Comparison of ENCODE assay signal across 7 mouse cellular contexts in genomic region chr3:94943706-94944105, GRCm38 (mm10). TPM values are rescaled to one million over a fixed set of nuclear protein-coding genes. Genes with fewer than 3 reads are reported as not detected.
DNase-seq lines count a peak whose midpoint lies in the region; ATAC-seq and TF ChIP-seq lines count a peak whose summit lies in the region.
"Not testable (repeated sequence)": the region's sequence is repeated elsewhere in the genome, so short reads cannot be mapped to it uniquely, and the experiment has no call there.

No protein-coding gene starts in this region.

- DNase-seq in R1 (ENCODE audit: low read depth, low spot score): peak; percentile 28
- DNase-seq in hindbrain, postnatal 0 days (ENCODE audit: low spot score); spleen, adult 2 months (ENCODE audit: low read depth in 1 of 2, low spot score in 2 of 2): not testable (repeated sequence)
- DNase-seq in kidney, postnatal 25 days: peak; percentile 35 to 41

- H3K27ac ChIP-seq in hindbrain, postnatal 0 days; spleen, adult 2 months (ENCODE audit: insufficient read depth, low read length): not testable (repeated sequence)
- H3K27ac ChIP-seq in liver, embryonic 15.5 days (replicated peaks): peak overlapping the region; percentile 85

- not testable (repeated sequence) for H3K9me3 ChIP-seq in hindbrain, postnatal 0 days (ENCODE audit: low read length); liver, embryonic 15.5 days (replicated peaks)

- H3K36me3 ChIP-seq in hindbrain, postnatal 0 days (ENCODE audit: insufficient read depth, low read length); liver, embryonic 15.5 days (replicated peaks); spleen, adult 2 months (ENCODE audit: control insufficient read depth, insufficient read depth, low read length): not testable (repeated sequence)

- not testable (repeated sequence) for H3K4me2 ChIP-seq in hindbrain, postnatal 0 days (ENCODE audit: low read depth, low read length); liver, embryonic 15.5 days

- ATAC-seq in erythroblast, adult 5-6 weeks (replicated peaks; ENCODE audit: low FRiP score, poor library complexity, severe bottlenecking): peak; percentile 81
- ATAC-seq in hindbrain, postnatal 0 days: 0 out of 2 replicates have a peak, but pooled peaks have one; percentile 47
- 0 out of 2 replicates have a peak, but pooled peaks have one; percentile 25 for ATAC-seq in liver, embryonic 15.5 days (ENCODE audit: insufficient read depth)
- peak; percentile 77 for ATAC-seq in megakaryocyte progenitor cell, adult 5-6 weeks (replicated peaks; ENCODE audit: poor library complexity)

- peak; percentile 68 for TF ChIP-seq CTCF in hindbrain, postnatal 0 days (IDR thresholded peaks at IDR 0.05; ENCODE audit: low read depth)
- peak; percentile 21; the same call in 1 of the 2 replicates for TF ChIP-seq CTCF in spleen, adult 2 months (IDR thresholded peaks at IDR 0.05; ENCODE audit: extremely low read depth, insufficient read depth, insufficient read length, insufficient replicate concordance)

- H3K4me1 ChIP-seq in hindbrain, postnatal 0 days (ENCODE audit: insufficient read depth, low read length); spleen, adult 2 months (ENCODE audit: control insufficient read depth, insufficient read depth, insufficient read length): not testable (repeated sequence)
- H3K4me1 ChIP-seq in liver, embryonic 15.5 days (replicated peaks): peaks cover 27% of the 10 kb centered on the region

- not testable (repeated sequence) for H3K4me3 ChIP-seq in hindbrain, postnatal 0 days (ENCODE audit: low read length); liver, embryonic 15.5 days (replicated peaks); spleen, adult 2 months (ENCODE audit: extremely low read depth, insufficient read depth, insufficient read length)

- H3K27me3 ChIP-seq in hindbrain, postnatal 0 days (ENCODE audit: insufficient read depth, low read length); liver, embryonic 15.5 days; spleen, adult 2 months (ENCODE audit: control insufficient read depth, insufficient read depth, low read length): not testable (repeated sequence)

- 18% methylated on average over 3 of the region's 4 CpGs for WGBS in hindbrain, postnatal 0 days
- 13% methylated on average over 4 of the region's 4 CpGs for WGBS in liver, embryonic 15.5 days (ENCODE audit: insufficient replicate concordance)
- 37% methylated on average over 4 of the region's 4 CpGs for WGBS in spleen, adult 2 months

- not testable (repeated sequence) for H3K9ac ChIP-seq in hindbrain, postnatal 0 days (replicated peaks; ENCODE audit: low read length); liver, embryonic 15.5 days

- TF ChIP-seq POLR2A in spleen, adult 2 months (IDR thresholded peaks at IDR 0.05; ENCODE audit: low read depth, low read length): not testable (repeated sequence)

RNA-seq across cellular contexts. Expression of gene Rfx5, which starts 10.2 kb away (rescaled TPM):
- total RNA-seq in erythroblast, adult 5-6 weeks (2015; ENCODE audit: low replicate concordance): 3.3 and 4.2 TPM in 2 replicates
- 2.2 and 5.9 TPM in 2 replicates for total RNA-seq in erythroblast, adult 5-6 weeks (2017; ENCODE audit: low replicate concordance)
- 13.9 and 18.3 TPM in 2 replicates for total RNA-seq in hindbrain, postnatal 0 days (2014; rRNA removed)
- 5.4 and 5.8 TPM in 2 replicates for polyA plus RNA-seq in hindbrain, postnatal 0 days (2015; fragmentation: Nextera tagmentation; extraction: Ambion mirVana)
- polyA plus RNA-seq in liver, embryonic 15.5 days (2015; fragmentation: Nextera tagmentation; extraction: Ambion mirVana): 1.3 and 1.5 TPM in 2 replicates
- 18.0 and 20.3 TPM in 2 replicates for total RNA-seq in megakaryocyte progenitor cell, adult 5-6 weeks (2015)
- 16.2 and 20.3 TPM in 2 replicates for total RNA-seq in megakaryocyte progenitor cell, adult 5-6 weeks (2017)
- polyA plus RNA-seq in spleen, adult 2 months (2012; rRNA removed): 23.9 and 26.4 TPM in 2 replicates

RNA-seq across cellular contexts. Expression of gene Selenbp1, which starts 10.8 kb away (rescaled TPM):
- total RNA-seq in erythroblast, adult 5-6 weeks (2015; ENCODE audit: low replicate concordance): 20.3 and 45.0 TPM in 2 replicates
- total RNA-seq in erythroblast, adult 5-6 weeks (2017; ENCODE audit: low replicate concordance): 35.3 and 41.0 TPM in 2 replicates
- 32.8 and 36.5 TPM in 2 replicates for total RNA-seq in hindbrain, postnatal 0 days (2014; rRNA removed)
- polyA plus RNA-seq in hindbrain, postnatal 0 days (2015; fragmentation: Nextera tagmentation; extraction: Ambion mirVana): 19.9 and 21.3 TPM in 2 replicates
- 98.5 and 126 TPM in 2 replicates for polyA plus RNA-seq in liver, embryonic 15.5 days (2015; fragmentation: Nextera tagmentation; extraction: Ambion mirVana)
- 27.3 and 28.8 TPM in 2 replicates for total RNA-seq in megakaryocyte progenitor cell, adult 5-6 weeks (2015)
- total RNA-seq in megakaryocyte progenitor cell, adult 5-6 weeks (2017): 28.2 and 38.5 TPM in 2 replicates
- polyA plus RNA-seq in spleen, adult 2 months (2012; rRNA removed): 34.9 and 35.4 TPM in 2 replicates

RNA-seq across cellular contexts. Expression of gene Pi4kb, which starts 30.8 kb away (rescaled TPM):
- total RNA-seq in erythroblast, adult 5-6 weeks (2015; ENCODE audit: low replicate concordance): 8.6 and 14.4 TPM in 2 replicates
- total RNA-seq in erythroblast, adult 5-6 weeks (2017; ENCODE audit: low replicate concordance): 7.8 and 21.9 TPM in 2 replicates
- 57.1 and 85.4 TPM in 2 replicates for total RNA-seq in hindbrain, postnatal 0 days (2014; rRNA removed)
- polyA plus RNA-seq in hindbrain, postnatal 0 days (2015; fragmentation: Nextera tagmentation; extraction: Ambion mirVana): 19.2 and 22.7 TPM in 2 replicates
- 8.7 and 10.3 TPM in 2 replicates for polyA plus RNA-seq in liver, embryonic 15.5 days (2015; fragmentation: Nextera tagmentation; extraction: Ambion mirVana)
- 21.2 and 23.5 TPM in 2 replicates for total RNA-seq in megakaryocyte progenitor cell, adult 5-6 weeks (2015)
- total RNA-seq in megakaryocyte progenitor cell, adult 5-6 weeks (2017): 24.0 and 24.5 TPM in 2 replicates
- 30.2 and 31.7 TPM in 2 replicates for polyA plus RNA-seq in spleen, adult 2 months (2012; rRNA removed)

RNA-seq across cellular contexts. Expression of gene Psmb4, which starts 56.9 kb away (rescaled TPM):
- total RNA-seq in erythroblast, adult 5-6 weeks (2015; ENCODE audit: low replicate concordance): 108 and 126 TPM in 2 replicates
- 40.0 and 52.2 TPM in 2 replicates for total RNA-seq in erythroblast, adult 5-6 weeks (2017; ENCODE audit: low replicate concordance)
- total RNA-seq in hindbrain, postnatal 0 days (2014; rRNA removed): 288 and 314 TPM in 2 replicates
- polyA plus RNA-seq in hindbrain, postnatal 0 days (2015; fragmentation: Nextera tagmentation; extraction: Ambion mirVana): 370 and 383 TPM in 2 replicates
- polyA plus RNA-seq in liver, embryonic 15.5 days (2015; fragmentation: Nextera tagmentation; extraction: Ambion mirVana): 166 and 172 TPM in 2 replicates
- 341 and 364 TPM in 2 replicates for total RNA-seq in megakaryocyte progenitor cell, adult 5-6 weeks (2015)
- 196 and 240 TPM in 2 replicates for total RNA-seq in megakaryocyte progenitor cell, adult 5-6 weeks (2017)
- polyA plus RNA-seq in spleen, adult 2 months (2012; rRNA removed): 117 and 140 TPM in 2 replicates

Comparison
In these comparisons a context has a peak if more than half of its experiments do, and no peak if none do; other contexts are left out.
1. ATAC-seq: peak in every context shown above with its lines; median percentile 81 in erythroblast, adult 5-6 weeks; 77 in megakaryocyte progenitor cell, adult 5-6 weeks; 47 in hindbrain, postnatal 0 days; 25 in liver, embryonic 15.5 days.